Mouse (Mus musculus) urinary bladder, postnatal 4 days (tissue): ENCODE results near the gene Olfr1047.
"Not testable (repeated sequence)": the region's sequence is repeated elsewhere in the genome, so short reads cannot be mapped to it uniquely, and the experiment has no call there.

Experiments used
- DNase-seq, 2 experiments: peaks; one replicate each; pipeline ENCODE4 v3.0.0; 2021 to 2022; ENCODE audit warnings: low spot score in 2 of 2

Olfr1047 gene

GRCm38 (mm10) chr2:86231301-86231700 lies at the start of gene Olfr1047:
TSS of gene Olfr1047 (minus strand) at chr2:86231401.
- DNase-seq: no peak

DNA sequence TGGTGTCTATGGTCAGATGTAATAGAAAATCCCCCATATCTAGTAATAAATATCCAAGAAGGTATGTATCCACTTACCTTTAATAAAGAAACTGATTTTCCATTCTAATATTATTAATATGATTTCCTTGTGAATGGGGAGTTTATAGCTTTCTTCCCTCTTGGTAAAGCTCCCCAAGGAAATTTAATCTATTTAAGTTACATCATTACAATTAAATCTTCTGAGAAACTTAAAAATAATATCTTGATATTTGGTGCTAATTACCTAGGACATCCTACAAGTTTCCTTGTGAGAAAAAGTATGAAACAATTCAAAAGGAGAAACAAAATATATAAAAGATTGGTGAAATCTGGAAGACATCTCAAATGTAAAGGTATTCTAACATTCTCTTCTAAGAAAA lies 47.8 kb upstream of the Olfr1047 start, which contains the start of gene Olfr1051:
Gene Olfr1051 (minus strand): TSS at position 101 of the 400 bp plus-strand sequence.
- DNase-seq: not testable (repeated sequence)

DNA sequence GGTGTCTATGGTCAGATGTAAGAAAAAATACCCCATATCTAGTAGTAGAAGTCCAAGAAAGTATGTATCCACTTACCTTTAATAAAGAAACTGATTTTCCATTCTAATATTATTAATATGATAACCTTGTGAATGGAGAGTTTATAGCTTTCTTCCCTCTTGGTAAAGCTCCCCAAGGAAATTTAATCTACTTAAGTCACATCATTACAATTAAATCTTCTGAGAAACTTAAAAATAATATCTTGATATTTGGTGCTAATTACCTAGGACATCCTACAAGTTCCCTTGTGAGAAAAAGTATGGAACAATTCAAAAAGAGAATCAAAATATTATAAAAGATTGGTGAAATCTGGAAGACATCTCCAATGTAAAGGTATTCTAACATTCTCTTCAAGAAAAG lies 27.0 kb upstream of the Olfr1047 start, which contains the start of gene Olfr1049:
Gene Olfr1049 (minus strand): TSS at position 101 of the 400 bp plus-strand sequence.
- not testable (repeated sequence) for DNase-seq

DNA sequence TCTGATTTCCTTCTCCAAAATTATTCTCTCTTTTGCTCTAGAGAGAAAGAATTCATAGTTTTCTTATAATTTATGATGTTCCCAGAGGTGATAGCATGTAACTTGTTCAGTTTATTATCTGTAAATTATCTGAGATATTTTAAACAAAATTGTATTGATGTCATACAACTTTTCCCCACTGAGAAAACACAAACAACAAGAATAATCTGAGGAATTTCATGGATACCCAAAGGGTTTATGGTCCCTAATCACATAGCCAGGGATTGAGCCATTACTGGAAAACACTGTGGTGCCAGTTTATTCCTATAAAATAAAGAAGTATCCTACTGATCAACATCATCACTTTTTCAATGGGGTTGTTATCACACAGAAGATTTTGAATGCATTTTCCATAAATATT lies 9.0 kb upstream of the Olfr1047 start, which contains the start of gene Olfr1048:
Gene Olfr1048 (minus strand): TSS at position 101 of the 400 bp plus-strand sequence.
- DNase-seq: no peak

GRCm38 (mm10) chr2:86219214-86219613 lies 12.0 kb downstream of the Olfr1047 start, which contains the start of gene Olfr1046:
TSS of gene Olfr1046 (minus strand) at chr2:86219314.
- no peak for DNase-seq

DNA sequence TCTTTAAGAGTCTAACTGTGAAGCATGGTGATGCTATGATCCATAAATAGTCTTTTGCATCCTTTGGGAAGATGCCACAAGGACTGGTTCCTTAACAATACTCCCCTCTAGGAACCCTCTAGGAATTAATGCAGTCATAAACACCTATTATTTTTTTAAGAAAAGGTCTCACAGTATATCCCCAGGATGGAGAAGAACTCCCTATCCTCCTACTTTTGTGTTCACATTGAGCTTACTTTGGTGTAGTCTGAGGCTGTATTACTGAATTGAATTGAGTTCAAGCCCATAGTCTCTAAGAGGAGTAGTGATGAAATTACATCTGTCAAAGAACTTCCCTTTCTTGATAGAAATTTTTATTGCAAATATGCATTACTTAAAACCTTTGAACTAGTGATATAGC lies 28.3 kb downstream of the Olfr1047 start, which contains the start of gene Olfr1045:
Gene Olfr1045 (minus strand): TSS at position 101 of the 400 bp plus-strand sequence.
- DNase-seq: no peak

- DNase-seq: no peak
Observed at GRCm38 (mm10) chr2:86195863-86196262, 35.3 kb downstream of the Olfr1047 start.

- no peak for DNase-seq
Observed at GRCm38 (mm10) chr2:86185583-86185982, 45.6 kb downstream of the Olfr1047 start, which contains the start of gene Olfr52. TSS of gene Olfr52 (minus strand) at chr2:86185683.

DNA sequence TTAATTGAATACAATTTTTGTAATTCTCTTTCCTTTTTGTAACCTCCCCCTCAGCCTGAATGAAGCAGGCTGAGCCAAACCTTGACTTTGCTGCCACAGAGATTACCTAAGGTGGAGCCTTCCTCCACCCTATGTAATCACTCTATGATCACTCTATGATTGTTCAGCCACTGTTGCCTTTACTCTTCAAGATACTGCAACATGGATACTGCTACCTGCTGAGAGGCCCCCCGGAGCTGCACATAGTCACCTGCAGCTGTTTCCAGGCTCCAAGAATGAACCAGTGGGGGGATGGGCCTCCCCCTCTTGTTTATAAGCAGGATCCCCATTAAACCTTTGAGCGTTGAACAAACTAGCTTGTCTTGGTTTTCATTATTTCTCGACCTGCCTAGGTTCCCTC lies 51.3 kb downstream of the Olfr1047 start:
- no peak for DNase-seq

DNA sequence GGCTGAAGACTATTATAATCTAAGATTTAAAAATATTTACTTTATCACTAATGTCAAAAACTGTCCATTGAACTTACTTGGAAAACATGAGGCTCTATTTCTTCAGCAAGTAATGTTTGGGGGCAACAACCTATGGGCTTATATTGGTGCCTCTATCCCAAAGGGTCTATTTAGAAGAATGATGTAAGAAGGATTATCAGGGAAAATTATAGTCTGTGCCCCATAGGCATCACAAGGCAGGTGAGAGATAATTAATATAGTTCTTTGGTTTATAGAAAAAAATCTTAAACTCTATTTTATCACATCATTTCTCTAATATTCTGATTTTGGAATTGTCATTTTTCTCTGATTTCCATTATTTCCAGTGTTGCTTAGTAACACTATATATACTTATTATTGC lies 53.5 kb downstream of the Olfr1047 start, which contains the start of gene Olfr1044:
Gene Olfr1044 (minus strand): TSS at position 101 of the 400 bp plus-strand sequence.
- DNase-seq: no peak
